Mouse (Mus musculus) embryo, embryonic 9.5 days (tissue): ENCODE data around the gene Pold4.
A peak's percentile ranks its signal among the peaks of the same experiment; 100 is the strongest.

ENCODE experiments used
- DNase-seq: peaks from one replicate; pipeline ENCODE4 v3.0.0-alpha.2; 2017; ENCODE audit errors: extremely low spot score

The Pold4 gene

GRCm38 (mm10) chr19:4231253-4232185 is at the start of gene Pold4:
Pold4 (plus strand) TSS chr19:4231899.
- peak; percentile 89 for DNase-seq

- DNase-seq: no peak
These were observed 48.0 kb upstream of the Pold4 start for GRCm38 (mm10) chr19:4183689-4184088.

- DNase-seq: no peak
These were observed 46.4 kb upstream of the Pold4 start for GRCm38 (mm10) chr19:4184976-4185975.

GRCm38 (mm10) chr19:4187303-4187702 is 44.4 kb upstream of the Pold4 start:
- no peak for DNase-seq

- DNase-seq: no peak
These were observed 42.6 kb upstream of the Pold4 start for GRCm38 (mm10) chr19:4189051-4189620.

- no peak for DNase-seq
These were observed 40.8 kb upstream of the Pold4 start, which contains the start of gene Tbc1d10c for GRCm38 (mm10) chr19:4190831-4191334. Tbc1d10c (minus strand) TSS chr19:4191284.

- peak; percentile 98 for DNase-seq
These were observed 40.0 kb upstream of the Pold4 start, which contains the start of gene Ppp1ca for GRCm38 (mm10) chr19:4191528-4192250. Ppp1ca (plus strand) TSS chr19:4192065.

- no peak for DNase-seq
These were observed 39.3 kb upstream of the Pold4 start for GRCm38 (mm10) chr19:4192251-4192985.

- no peak for DNase-seq
These were observed 38.6 kb upstream of the Pold4 start for GRCm38 (mm10) chr19:4193129-4193528.

- no peak for DNase-seq
These were observed 37.5 kb upstream of the Pold4 start for GRCm38 (mm10) chr19:4194021-4194724.

GRCm38 (mm10) chr19:4194776-4195650 is 36.7 kb upstream of the Pold4 start:
- DNase-seq: no peak

GRCm38 (mm10) chr19:4196048-4196447 is 35.7 kb upstream of the Pold4 start:
- no peak for DNase-seq

- DNase-seq: no peak
These were observed 35.2 kb upstream of the Pold4 start for GRCm38 (mm10) chr19:4196548-4196947.

GRCm38 (mm10) chr19:4197180-4197579 is 34.5 kb upstream of the Pold4 start:
- DNase-seq: no peak

GRCm38 (mm10) chr19:4201291-4201909 is 30.3 kb upstream of the Pold4 start, which contains the start of gene Rad9a:
Rad9a (minus strand) TSS chr19:4201662.
- DNase-seq: peak; percentile 93

GRCm38 (mm10) chr19:4202149-4202548 is 29.6 kb upstream of the Pold4 start:
- DNase-seq: no peak

- DNase-seq: no peak
These were observed 28.6 kb upstream of the Pold4 start for GRCm38 (mm10) chr19:4203148-4203547.
